Mouse (Mus musculus) spleen, adult 2 months (tissue): ENCODE measurements around the gene Cacna2d1. TPM values are rescaled to one million over a fixed set of nuclear protein-coding genes. Genes with fewer than 3 reads are reported as not detected.

Experiments used
- DNase-seq, 2 experiments: peaks; one replicate each; pipeline versions ENCODE4 v3.0.0 to v3.0.0-alpha.2; 2012 to 2021; ENCODE audit warnings: low spot score in 2 of 2, low read depth in 1 of 2
- H3K27ac ChIP-seq: fragments of 200-500 bp; 2 replicates; pipeline ENCODE4 v1.5.1; 2012; ENCODE audit warnings: low read length, inconsistent platforms; ENCODE audit not compliant: insufficient read depth
- H3K27me3 ChIP-seq: fragments of 200-500 bp; 2 replicates; pipeline ENCODE4 v1.6.1; 2012; ENCODE audit warnings: mild to moderate bottlenecking, moderate library complexity, low read length, inconsistent platforms; ENCODE audit not compliant: control insufficient read depth, insufficient read depth
- H3K36me3 ChIP-seq: fragments of 200-500 bp; 2 replicates; pipeline ENCODE4 v1.6.1; 2012; ENCODE audit warnings: mild to moderate bottlenecking, low read length, inconsistent platforms; ENCODE audit not compliant: control insufficient read depth, insufficient read depth
- H3K4me1 ChIP-seq: fragments of 200-500 bp; 2 replicates; pipeline ENCODE4 v1.6.1; 2011; ENCODE audit warnings: inconsistent platforms; ENCODE audit not compliant: control insufficient read depth, insufficient read depth, insufficient read length
- H3K4me3 ChIP-seq: fragments of 200-500 bp; 2 replicates; pipeline ENCODE4 v1.5.1; 2011; ENCODE audit warnings: mild to moderate bottlenecking, inconsistent platforms; ENCODE audit not compliant: insufficient read depth, insufficient read length; ENCODE audit errors: extremely low read depth
- CTCF ChIP-seq: fragments of 200-500 bp; IDR thresholded peaks from 2 replicates; pipeline ENCODE4 v1.5.1; 2011; ENCODE audit warnings: mild to moderate bottlenecking, inconsistent platforms; ENCODE audit not compliant: insufficient read depth, insufficient read length, insufficient replicate concordance; ENCODE audit errors: extremely low read depth
- POLR2A ChIP-seq: fragments of 200-500 bp; IDR thresholded peaks from 2 replicates; pipeline ENCODE4 v1.6.1; 2011; ENCODE audit warnings: low read depth, low read length, inconsistent platforms
- WGBS: fragments of 180-500 bp; shearing (Covaris S2); methylation state at CpG from one replicate; pipeline ENCODE4 v1.1.7; 2018; 5-methylcytosine and 5-hydroxymethylcytosine counted together
- polyA plus RNA-seq: library from polyadenylated mRNA; depleted of rRNA; stranded (reverse); fragments of >200 nt; gene quantifications from 2 replicates; pipeline ENCODE4 v1.2.3, GENCODE M21; 2012; rRNA removed

The Cacna2d1 gene
- 0.32 and 0.33 TPM in 2 replicates for polyA plus RNA-seq

GRCm38 (mm10) chr5:15934376-15935233 is at the start of gene Cacna2d1:
Gene Cacna2d1 (plus strand): TSS chr5:15934691.
- H3K27me3 ChIP-seq, result peaks cover 5% of the 10 kb centered on the region
- no peak for DNase-seq
- peak within 1 kb of the TSS; percentile 3; the same call in 1 of the 2 replicates for H3K4me3 ChIP-seq

GRCm38 (mm10) chr5:15895098-15895497 is 39.4 kb upstream of the Cacna2d1 start:
- 62% methylated on average over 2 of the region's 2 CpGs for WGBS

More at GRCm38 (mm10) chr5:15934376-15935233, at the start of gene Cacna2d1:
- Histone ChIP-seq H3K27ac (no peak within 1 kb of the TSS), H3K4me1 (no peaks in the 10 kb centered on the region), H3K36me3 (no peaks in the 10 kb centered on the region)
- TF ChIP-seq CTCF (no peak), POLR2A (no peak)
- 4% methylated on average over 91 of the region's 120 CpGs for WGBS

GRCm38 (mm10) chr5:15896706-15897105 is 37.8 kb upstream of the Cacna2d1 start:
- Histone ChIP-seq H3K27me3 (no peaks in the 10 kb centered on the region), H3K36me3 (no peaks in the 10 kb centered on the region), H3K4me1 (no peaks in the 10 kb centered on the region), H3K4me3 (no peak overlapping the region), H3K27ac (no peak overlapping the region)
- no peak for TF ChIP-seq POLR2A
- TF ChIP-seq CTCF, result no peak
- no peak for DNase-seq
- WGBS, result 94% methylated on average over 3 of the region's 3 CpGs

More at GRCm38 (mm10) chr5:15895098-15895497, 39.4 kb upstream of the Cacna2d1 start:
- Histone ChIP-seq H3K4me1 (no peaks in the 10 kb centered on the region), H3K36me3 (no peaks in the 10 kb centered on the region), H3K27me3 (no peaks in the 10 kb centered on the region), H3K4me3 (no peak overlapping the region), H3K27ac (no peak overlapping the region)
- no peak for TF ChIP-seq POLR2A
- no peak for TF ChIP-seq CTCF
- no peak for DNase-seq

- no peaks in the 10 kb centered on the region for H3K4me1 ChIP-seq
- no peak overlapping the region for H3K4me3 ChIP-seq
- DNase-seq, result no peak
- no peaks in the 10 kb centered on the region for H3K27me3 ChIP-seq
- H3K27ac ChIP-seq, result no peak overlapping the region
- H3K36me3 ChIP-seq, result no peaks in the 10 kb centered on the region
- TF ChIP-seq POLR2A (no peak), CTCF (no peak)
- WGBS, result 93% methylated on average over 3 of the region's 3 CpGs
These were observed 28.0 kb upstream of the Cacna2d1 start for GRCm38 (mm10) chr5:15906446-15906845.

DNA sequence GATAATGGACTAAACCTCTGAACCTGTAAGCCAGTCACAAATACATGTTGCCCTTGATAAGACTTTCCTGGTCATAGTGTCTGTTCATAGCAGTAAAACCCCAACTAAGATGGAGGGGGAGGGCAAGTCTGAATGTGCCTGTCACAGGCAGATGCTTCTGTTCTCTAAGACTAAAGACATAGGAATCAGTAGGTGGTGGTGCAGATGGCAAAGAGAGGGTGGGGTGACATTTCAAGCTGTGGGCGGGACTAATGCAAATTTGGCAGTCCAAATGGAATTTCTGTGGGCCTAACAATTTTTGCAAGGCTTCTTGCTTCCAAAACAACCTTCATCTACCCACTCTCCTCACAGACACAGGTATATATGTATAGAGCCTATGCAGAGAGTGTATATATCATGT is 19.6 kb upstream of the Cacna2d1 start:
- Histone ChIP-seq H3K27me3 (no peaks in the 10 kb centered on the region), H3K36me3 (no peaks in the 10 kb centered on the region), H3K27ac (no peak overlapping the region), H3K4me1 (no peaks in the 10 kb centered on the region), H3K4me3 (no peak overlapping the region)
- TF ChIP-seq CTCF (no peak), POLR2A (no peak)
- 59% methylated on average over 1 of the region's 1 CpGs for WGBS
- DNase-seq, result no peak

- no peaks in the 10 kb centered on the region for H3K36me3 ChIP-seq
- H3K27ac ChIP-seq, result no peak overlapping the region
- 66% methylated on average over 6 of the region's 6 CpGs for WGBS
- H3K4me3 ChIP-seq, result no peak overlapping the region
- no peaks in the 10 kb centered on the region for H3K27me3 ChIP-seq
- TF ChIP-seq POLR2A, result no peak
- TF ChIP-seq CTCF, result no peak
- no peak for DNase-seq
- H3K4me1 ChIP-seq, result no peaks in the 10 kb centered on the region
These were observed 6.0 kb upstream of the Cacna2d1 start for GRCm38 (mm10) chr5:15928506-15928905.

GRCm38 (mm10) chr5:15933017-15933416 is 1.5 kb upstream of the Cacna2d1 start:
- peaks cover 5% of the 10 kb centered on the region for H3K27me3 ChIP-seq
- no peaks in the 10 kb centered on the region for H3K36me3 ChIP-seq
- no peak overlapping the region for H3K4me3 ChIP-seq
- WGBS, result 45% methylated on average over 6 of the region's 6 CpGs
- no peak for DNase-seq
- no peak overlapping the region for H3K27ac ChIP-seq
- H3K4me1 ChIP-seq, result no peaks in the 10 kb centered on the region
- no peak for TF ChIP-seq POLR2A
- TF ChIP-seq CTCF, result no peak
